ENCODE assay signal across 8 mouse cellular contexts in the genomic region with DNA sequence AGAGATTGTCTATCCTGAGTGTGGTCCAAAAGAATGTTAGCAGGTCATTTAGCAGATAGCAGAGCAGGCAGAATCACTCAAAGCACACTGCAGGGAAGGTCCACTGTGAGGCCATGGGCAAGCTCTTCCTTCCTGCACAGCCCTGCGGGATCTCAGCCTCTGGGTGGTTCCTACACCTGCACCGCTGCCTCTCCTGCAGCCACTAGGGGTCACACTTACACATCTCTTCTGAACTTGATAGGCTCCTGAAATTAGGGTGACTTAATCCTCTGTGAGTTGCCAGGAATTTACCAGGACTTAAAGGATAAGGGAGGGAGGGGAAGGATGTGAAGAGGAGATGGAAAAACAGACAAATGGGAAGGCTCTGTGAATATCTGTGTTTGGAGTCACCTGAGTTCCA.
DNase-seq lines count a peak whose midpoint lies in the region; ATAC-seq and TF ChIP-seq lines count a peak whose summit lies in the region.

No protein-coding gene starts in this region.

- peak; percentile 69 for DNase-seq in adrenal gland, adult 2 months
- DNase-seq in embryo, embryonic 9.5 days (ENCODE audit: extremely low spot score): peak; percentile 66
- DNase-seq in layer of hippocampus, adult 11-12 months (ENCODE audit: low spot score): peak; percentile 76
- peak; percentile 86 for DNase-seq in lung, embryonic 14.5 days
- DNase-seq in thymus, postnatal 4 days: peak; percentile 65

- no peaks in the 10 kb centered on the region for H3K9me3 ChIP-seq in lung, embryonic 14.5 days (ENCODE audit: low read depth, low read length)

- peak; percentile 80 to 85 for ATAC-seq in hematopoietic stem cell, adult 5-6 weeks (replicated peaks in 1 of 2; ENCODE audit: insufficient read depth in 1 of 2, low FRiP score in 2 of 2, low TSS enrichment in 1 of 2, low read depth in 1 of 2, poor library complexity in 2 of 2, severe bottlenecking in 2 of 2)
- ATAC-seq in lung, embryonic 14.5 days (ENCODE audit: insufficient read depth): peak; percentile 81

- no peaks in the 10 kb centered on the region for H3K79me3 ChIP-seq in C2C12 (ENCODE audit: low read depth)

- no peak overlapping the region for H3K9ac ChIP-seq in lung, embryonic 14.5 days

- 8% methylated on average over 2 of the region's 2 CpGs for WGBS in lung, embryonic 14.5 days
- WGBS in olfactory bulb, adult 2 months: 6% methylated on average over 2 of the region's 2 CpGs

- H3K4me2 ChIP-seq in lung, embryonic 14.5 days: no peak overlapping the region

- H3K4me3 ChIP-seq in C2C12 (ENCODE audit: insufficient read depth, poor library complexity, severe bottlenecking): no peak overlapping the region
- H3K4me3 ChIP-seq in lung, embryonic 14.5 days (ENCODE audit: low read depth, low read length): no peak overlapping the region
- H3K4me3 ChIP-seq in olfactory bulb, adult 2 months (ENCODE audit: insufficient read depth, low read depth, low read length): no peak overlapping the region

- no peaks in the 10 kb centered on the region for H3K79me2 ChIP-seq in C2C12 (ENCODE audit: control insufficient read depth, insufficient read depth)

- H3K27me3 ChIP-seq in C2C12 (ENCODE audit: control insufficient read depth, insufficient read depth, insufficient read length): no peaks in the 10 kb centered on the region
- H3K27me3 ChIP-seq in lung, embryonic 14.5 days (ENCODE audit: insufficient read depth, low read length): no peaks in the 10 kb centered on the region

- TF ChIP-seq POLR2A in olfactory bulb, adult 2 months (IDR thresholded peaks at IDR 0.05; ENCODE audit: insufficient read depth, low read depth, low read length): no peak

- TF ChIP-seq CTCF in C2C12 (IDR thresholded peaks at IDR 0.05; ENCODE audit: control insufficient read depth, insufficient read depth, insufficient read length): peak; percentile 65
- peak; percentile 88 for TF ChIP-seq CTCF in lung, embryonic 14.5 days (IDR thresholded peaks at IDR 0.05; ENCODE audit: low read depth)
- TF ChIP-seq CTCF in olfactory bulb, adult 2 months (IDR thresholded peaks at IDR 0.05; ENCODE audit: insufficient read depth, low read depth, low read length): peak; percentile 65

- no peak overlapping the region for H3K27ac ChIP-seq in lung, embryonic 14.5 days (ENCODE audit: low read depth)
- no peak overlapping the region for H3K27ac ChIP-seq in olfactory bulb, adult 2 months (ENCODE audit: insufficient read depth, low read depth, low read length)

- H3K4me1 ChIP-seq in lung, embryonic 14.5 days (ENCODE audit: insufficient read depth): no peaks in the 10 kb centered on the region
- 0 out of 2 replicates have a peak, but pooled peaks cover 2% of the 10 kb centered on the region for H3K4me1 ChIP-seq in olfactory bulb, adult 2 months (ENCODE audit: control insufficient read depth, insufficient read depth, low read length)

- H3K36me3 ChIP-seq in C2C12 (ENCODE audit: control insufficient read depth, insufficient read depth): no peaks in the 10 kb centered on the region
- no peaks in the 10 kb centered on the region for H3K36me3 ChIP-seq in lung, embryonic 14.5 days (ENCODE audit: insufficient read depth)

- H3ac ChIP-seq in C2C12 (ENCODE audit: control insufficient read depth, insufficient read length, low read depth): no peak overlapping the region

TF ChIP-seq in C2C12, 6 proteins besides CTCF, POLR2A, EP300 and RAD21:
- TF ChIP-seq MYOD1 (IDR thresholded peaks at IDR 0.05; ENCODE audit: control insufficient read depth, insufficient read length, low read depth) (no peak), FOSL1 (IDR thresholded peaks at IDR 0.05; ENCODE audit: insufficient read depth, low read length, poor library complexity, severe bottlenecking) (no peak), USF1 (IDR thresholded peaks at IDR 0.05; ENCODE audit: low read depth) (no peak), CEBPB (IDR thresholded peaks at IDR 0.05; ENCODE audit: low read depth) (no peak), MAX (IDR thresholded peaks at IDR 0.05) (no peak), MYOG (IDR thresholded peaks at IDR 0.05; ENCODE audit: control insufficient read depth, extremely low read depth, insufficient read length) (no peak)
